Mouse (Mus musculus) spleen, postnatal 4 days (tissue): ENCODE results near the gene Trafd1.

ENCODE experiments used
- DNase-seq, 2 experiments: peaks; one replicate each; pipeline ENCODE4 v3.0.0; 2022; ENCODE audit warnings: low spot score in 2 of 2

The Trafd1 gene

DNA sequence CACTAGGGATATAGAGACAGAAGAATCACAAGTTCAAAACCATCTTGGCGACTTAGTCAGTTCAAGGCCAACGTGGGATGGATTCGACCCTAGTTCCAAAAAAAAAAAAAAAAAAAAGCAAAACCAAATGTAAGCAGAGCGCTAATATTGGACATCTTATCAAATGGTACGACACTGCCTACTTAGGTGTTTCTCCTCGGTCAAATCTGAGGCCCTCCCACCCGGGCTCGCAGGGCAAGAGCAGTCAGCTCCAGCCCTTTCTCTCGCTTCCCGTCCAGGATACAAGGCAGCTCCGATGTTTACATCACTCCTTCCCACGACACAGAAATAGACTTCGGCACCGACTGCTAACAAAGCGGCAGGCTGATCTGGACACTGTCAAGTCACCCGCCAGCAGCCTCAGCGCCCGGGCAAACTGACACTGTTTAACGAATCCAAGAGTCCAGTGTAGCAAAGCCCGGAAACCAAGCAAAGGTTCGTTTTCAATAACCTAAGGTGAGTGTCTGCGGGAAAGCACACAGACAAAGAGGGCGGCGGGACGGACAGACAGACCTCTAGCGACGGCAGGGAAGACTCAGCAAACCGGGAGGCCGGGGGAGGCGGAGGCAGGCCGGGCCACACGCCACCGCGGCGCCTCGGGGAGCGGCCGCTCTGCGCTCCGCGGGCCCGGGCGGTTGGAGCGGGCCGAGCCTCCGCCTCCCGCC is 523 bp downstream of the Trafd1 start:
- peak in 1 of 2 experiments; percentile 80 for DNase-seq

DNA sequence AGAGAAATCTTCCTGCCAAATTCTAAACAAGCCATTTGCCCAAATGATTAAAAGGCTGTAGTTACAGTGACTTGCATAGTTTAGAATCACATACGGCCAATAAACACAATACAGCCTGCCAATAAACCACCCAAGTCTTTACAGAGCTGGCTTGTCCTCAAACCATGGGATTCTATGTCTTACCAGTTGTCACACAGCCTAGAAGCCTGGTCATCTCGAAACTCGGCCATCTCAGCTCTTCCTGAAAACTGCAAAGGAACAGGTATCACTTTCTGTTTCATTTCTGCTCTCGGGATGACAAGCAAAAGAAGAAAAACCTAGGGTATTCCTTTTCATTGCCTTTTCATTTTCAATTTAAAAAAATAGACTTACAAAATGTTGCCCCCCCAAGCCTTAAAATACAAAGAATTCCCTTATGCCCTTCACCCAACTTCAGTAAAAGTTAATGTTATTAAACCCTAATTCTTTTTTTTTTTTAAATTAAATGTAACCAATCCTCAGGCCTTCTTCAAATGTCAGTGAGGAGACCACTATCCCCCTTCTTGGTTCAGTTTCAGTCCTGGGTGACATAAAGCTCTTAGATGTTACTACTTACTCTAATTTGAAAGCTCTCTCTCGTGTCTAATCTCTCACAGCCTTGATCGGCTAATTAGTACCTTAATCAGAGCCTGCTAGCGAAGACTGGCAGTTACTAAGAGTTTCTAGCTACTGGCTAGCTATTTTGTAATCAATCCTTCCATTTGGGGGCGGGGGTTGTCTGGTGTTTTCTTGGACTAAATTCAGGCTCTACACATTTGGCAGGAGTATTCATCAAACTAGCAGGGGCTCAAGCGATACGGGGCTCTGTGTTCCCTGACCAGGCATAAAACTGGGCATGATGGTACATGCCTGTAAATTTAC is 1.3 kb downstream of the Trafd1 start:
- DNase-seq: no peak

DNA sequence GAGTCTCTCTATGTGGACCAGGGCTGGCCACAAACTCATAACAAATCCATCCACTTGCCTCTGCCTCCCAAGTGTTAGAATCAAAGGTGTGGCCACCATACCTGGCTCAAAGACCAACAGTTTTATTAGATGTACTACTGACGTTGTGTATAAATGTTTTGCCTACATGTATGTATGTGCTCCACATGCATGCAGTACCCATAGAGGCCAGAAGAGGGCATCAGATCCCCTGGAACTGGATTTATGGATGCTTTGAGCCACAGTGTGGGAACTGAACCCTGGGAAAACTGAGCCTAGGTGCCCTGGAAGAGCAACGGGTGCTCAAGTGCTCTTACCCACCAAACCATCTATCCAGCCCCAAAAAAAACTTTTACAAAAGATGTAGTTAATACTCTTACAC is 4.7 kb downstream of the Trafd1 start:
- DNase-seq: no peak

DNA sequence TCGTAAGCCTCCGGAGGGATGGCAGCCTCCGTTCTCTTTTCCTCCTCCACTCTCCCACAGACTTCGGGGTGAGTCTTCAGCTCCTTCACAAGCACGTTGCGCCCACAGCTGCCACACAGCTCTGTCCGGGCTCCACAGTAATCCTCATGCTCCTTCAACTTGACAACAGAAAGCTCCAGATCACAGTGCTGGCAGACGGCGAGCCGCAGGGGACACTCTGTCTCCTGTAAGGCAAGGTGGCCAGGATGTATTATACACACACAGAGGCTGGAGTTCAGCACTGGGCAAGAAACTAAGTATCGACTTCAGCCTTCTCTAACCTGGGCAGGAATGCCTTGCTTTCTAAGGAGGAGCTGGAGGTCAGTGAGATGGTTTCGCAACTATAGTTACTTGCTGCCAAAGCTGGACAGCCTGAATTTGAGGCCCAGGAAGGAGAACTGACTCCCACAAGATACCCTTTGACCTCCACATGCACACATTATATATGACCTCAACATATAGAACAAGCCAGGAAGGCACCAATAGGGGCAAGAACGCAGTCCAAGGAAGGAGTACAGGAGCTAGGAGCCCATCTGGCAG is 6.7 kb downstream of the Trafd1 start:
- DNase-seq: no peak

DNA sequence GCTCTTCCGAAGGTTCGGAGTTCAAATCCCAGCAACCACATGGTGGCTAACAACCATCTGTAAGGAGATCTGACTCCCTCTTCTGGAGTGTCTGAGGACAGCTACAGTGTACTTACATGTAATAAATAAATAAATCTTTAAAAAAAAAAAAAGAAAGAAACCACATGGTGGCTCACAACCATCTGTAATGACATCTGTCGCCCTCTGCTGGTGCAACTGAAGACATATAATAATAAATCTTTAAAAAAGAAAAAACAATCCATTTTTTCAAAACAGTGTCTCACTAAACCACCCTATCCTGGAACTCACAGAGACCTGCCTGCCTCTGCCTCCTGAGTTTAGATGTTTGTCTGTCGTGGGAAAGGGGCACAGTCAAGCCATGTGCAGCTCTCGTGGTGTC is 8.5 kb downstream of the Trafd1 start:
- peak in 1 of 2 experiments; percentile 78 for DNase-seq

DNA sequence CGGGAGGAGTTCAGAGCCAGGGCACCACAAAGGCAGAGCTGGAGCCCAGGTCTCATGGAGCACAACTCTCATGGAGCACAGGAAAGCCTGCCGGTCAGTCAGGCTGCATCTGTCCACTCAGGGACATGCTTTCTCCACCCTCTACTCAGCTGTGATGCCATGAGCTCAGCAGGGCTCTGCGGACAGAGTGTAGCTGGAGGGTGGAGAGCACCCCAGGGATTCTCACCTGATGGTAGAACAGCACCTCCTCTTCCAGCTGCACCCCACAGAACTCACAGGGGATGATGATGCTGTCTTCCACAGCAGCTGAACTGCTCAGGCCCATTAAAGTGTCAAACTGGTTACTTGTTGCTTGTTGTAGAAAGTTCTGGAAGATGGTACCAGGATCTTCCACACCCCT is 10.6 kb downstream of the Trafd1 start:
- no peak for DNase-seq

DNA sequence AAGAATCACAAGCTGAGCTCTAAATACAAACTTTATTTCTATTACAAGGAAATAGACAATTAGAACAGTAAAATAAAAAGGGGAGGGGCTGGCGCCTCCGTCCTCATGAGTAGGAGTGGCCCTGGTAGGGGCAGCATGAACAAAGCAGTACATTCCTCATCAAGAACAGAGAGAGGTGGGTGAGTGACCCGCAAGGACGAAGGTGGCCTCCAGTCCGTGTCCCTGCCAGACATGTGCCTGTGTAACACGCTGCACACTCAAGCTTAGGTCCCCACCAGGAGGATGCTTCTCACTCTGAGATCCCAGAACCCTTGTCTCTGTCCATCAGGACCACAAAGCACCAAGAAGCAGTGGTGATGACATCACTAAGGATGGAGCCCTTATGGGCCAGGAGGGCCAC is 13.7 kb downstream of the Trafd1 start:
- DNase-seq: no peak

DNA sequence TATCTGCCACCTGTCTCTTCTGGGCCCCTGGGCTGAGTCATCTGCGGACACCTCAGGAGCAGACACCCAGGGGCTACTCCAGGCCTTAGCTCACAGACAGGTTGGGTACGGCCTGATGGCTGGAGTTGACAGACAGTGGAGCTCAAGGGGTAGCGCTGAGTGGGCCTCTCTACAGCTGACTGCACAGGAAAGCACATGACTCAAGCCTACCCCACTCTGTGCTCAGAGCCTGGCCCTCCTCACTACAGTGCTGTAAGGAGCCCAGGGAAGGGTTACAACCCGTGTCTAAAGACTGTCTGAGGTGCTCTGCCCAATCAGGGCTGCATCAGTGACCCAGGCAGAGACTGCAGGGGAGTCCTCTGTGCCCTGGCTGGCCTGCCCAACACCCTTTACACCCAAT is 18.2 kb downstream of the Trafd1 start:
- no peak for DNase-seq

DNA sequence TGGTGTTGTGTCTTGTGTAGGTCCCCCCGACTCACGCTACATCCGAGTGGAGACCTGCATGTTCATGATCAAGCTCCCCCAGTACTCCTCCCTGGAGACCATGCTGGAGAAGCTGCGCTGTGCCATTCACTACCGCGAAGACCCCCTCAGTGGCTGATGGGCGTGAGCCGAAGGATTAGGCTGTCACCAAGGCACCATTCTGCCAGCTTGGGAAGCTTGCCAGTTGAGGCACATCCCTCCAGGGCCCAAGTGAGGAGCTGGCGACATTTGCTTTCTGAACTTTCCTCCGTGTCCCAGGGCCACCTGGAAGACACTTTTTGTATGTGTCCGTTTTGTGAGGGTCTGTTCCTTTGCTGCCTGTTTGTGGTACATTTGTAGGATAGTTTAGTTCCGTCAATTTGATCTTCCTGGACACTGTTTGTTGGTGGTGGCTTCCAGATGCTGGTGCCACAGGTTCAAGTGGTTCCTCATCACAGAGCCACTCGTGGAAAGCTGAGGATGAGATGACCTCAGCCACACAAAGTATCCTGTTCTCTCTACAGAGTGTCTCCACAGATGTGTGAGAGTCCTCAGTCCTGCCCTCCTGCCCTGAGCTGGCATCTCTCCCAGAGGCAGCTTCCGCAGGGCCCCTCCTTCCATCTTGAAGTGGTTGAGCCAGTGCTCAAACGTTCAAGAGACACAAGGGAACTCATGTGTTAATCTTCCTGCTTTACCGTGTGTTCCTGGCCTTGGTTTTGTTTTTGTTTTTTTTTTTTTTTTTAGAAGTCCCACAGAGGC is 18.8 kb downstream of the Trafd1 start:
- no peak for DNase-seq

DNA sequence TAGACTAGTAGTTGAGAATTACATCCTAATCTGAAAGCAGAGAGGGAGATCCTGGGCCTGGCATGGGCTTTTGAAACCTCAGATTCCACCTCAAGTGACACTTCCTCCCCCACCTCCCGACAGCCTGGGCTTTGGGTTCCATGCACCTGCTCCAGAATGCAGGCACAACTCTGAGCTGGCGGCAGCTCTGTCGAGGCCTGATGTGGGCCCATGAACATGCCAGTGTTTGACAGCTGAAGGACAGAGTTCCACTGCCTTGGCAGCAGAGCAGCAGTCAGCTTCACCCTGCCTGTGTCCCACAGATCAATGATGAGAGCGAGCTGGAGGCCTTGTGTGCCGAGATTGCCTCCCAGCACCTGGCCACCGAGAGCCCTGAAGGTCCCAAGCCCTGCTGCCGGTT is 22.0 kb downstream of the Trafd1 start:
- DNase-seq: no peak

DNA sequence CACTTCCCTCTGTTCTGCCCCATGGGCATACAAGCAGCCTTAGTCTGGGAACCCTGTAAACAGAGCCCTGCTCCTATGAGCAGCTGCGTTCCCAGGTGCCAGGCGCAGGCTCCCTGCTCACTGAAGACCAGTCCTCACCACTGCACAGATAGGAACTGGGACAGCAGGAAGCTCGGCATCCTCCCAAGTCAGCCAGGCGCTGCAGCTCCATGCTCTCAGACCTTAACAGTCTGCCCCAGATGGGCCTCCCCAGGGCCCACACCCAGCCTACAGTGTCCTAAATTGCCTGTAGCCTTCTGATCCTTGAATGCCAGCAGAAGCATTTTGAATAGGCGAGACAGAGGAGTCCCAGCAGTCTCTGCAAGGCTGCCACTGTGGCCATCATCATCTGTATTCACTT is 23.7 kb downstream of the Trafd1 start:
- DNase-seq: no peak

DNA sequence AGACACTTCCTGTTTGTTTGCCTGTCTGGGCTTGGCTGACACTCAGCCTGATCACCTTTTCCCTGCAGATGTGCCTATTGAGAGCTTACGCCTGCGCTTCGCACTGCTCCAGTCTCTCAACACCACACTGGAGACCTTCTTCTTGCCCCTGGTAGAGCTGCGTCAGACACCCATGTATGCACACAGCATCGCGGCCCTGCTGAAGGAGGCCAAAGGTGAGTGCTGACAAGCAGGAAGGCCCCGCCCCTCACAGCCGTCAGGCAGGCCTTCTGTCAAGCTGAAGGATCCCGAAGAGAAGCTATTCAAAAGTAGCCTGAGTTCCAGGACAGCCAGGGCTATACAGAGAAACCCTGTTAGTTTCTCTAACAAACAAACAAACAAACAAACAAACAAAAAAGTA is 26.2 kb downstream of the Trafd1 start:
- no peak for DNase-seq

DNA sequence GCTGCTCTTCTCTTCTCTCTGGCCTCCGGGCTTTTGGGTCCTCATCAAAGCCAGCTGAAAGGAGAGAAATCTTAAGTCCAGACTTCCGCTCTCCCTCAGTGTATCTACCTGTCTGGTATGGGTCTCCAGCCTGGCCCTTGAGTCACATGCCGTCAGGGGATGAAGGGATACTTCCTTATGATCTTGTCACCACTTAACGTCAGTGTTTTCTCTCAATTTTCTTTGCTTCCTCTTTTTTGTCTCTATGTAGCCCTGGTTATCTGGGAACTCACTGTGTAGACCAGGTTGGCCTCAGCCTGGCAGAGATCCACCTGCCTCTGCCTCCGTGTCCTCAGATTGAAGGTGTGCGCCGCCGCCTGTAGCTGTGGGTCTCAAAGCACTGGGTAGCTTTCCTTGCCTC is 41.4 kb downstream of the Trafd1 start:
- DNase-seq: no peak

DNA sequence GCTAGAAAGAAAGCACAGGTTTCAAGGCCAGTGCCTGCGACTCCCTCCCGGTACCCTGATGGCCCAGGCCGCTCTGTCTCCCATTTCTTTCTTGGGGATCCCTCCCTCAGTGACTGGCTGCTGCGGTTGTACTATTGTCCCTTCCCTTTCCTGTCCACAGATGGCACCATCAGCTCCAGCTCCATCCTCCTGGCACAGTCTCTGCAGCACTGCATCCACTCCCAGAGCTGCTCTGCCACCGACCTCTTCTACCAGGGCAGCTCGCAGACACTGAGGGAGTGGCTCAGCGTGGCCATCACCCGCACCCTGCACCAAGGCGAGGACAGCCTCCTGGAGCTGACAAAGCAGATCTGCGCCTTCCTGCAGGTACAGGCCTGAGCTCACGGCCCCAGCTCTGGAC is 42.9 kb downstream of the Trafd1 start:
- DNase-seq: no peak

DNA sequence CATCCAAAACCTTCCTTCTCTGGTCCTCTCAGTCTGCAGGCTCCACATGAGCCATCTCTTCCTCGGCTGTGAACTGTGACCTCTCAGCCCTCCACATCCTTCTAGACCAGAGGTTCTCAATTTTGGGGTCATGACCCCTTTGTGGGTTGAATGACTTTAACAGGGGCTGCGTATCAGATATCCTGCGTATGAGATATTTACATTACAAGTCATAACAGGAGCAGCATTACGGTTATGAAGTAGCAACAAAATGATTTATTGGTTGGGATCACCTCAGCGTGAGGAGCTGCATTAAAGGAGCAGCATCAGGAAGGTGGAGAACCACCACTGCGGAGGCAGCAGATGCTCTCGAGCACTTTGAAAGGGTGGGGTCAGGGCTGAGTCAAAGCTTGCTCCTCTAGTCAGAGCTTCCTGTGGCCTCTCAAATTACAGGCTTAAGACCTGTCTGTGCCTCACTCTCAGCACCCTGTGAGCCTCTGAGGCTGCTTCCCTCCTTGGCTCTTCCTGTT is 44.4 kb downstream of the Trafd1 start:
- no peak for DNase-seq

DNA sequence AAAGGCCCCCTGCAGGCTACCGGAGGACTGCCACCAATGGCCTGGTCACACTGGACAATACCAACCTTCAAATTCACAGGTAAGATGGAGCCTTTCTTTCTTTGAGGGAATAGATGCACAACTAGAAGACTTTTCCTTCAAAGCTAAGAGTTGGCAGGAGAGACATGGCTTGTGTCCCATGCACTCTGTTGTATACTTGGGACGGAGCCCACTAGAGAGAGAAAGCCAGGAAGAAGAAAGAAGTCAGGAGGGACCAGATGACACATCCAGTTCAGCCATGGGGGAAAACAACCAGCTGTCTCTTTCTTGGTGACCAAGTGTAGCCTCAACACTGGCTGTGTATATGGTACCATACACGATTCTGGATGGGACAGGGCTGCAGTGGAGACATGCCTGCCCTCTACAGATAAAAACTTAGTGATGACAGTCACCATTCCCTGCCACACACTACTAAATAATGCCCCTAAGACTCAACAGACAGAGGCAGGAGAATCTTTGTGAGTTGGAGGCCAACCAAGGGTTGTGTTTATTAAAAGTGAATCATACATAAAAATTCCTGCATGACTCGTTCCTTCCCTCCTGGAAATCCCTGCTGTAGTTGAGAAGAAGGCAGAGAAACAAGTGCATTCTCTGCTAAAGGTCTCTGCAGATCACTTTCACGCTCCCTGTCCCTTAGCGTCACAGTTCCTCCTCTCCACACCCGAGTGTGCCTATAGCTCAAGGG is 45.8 kb downstream of the Trafd1 start:
- DNase-seq: no peak

DNA sequence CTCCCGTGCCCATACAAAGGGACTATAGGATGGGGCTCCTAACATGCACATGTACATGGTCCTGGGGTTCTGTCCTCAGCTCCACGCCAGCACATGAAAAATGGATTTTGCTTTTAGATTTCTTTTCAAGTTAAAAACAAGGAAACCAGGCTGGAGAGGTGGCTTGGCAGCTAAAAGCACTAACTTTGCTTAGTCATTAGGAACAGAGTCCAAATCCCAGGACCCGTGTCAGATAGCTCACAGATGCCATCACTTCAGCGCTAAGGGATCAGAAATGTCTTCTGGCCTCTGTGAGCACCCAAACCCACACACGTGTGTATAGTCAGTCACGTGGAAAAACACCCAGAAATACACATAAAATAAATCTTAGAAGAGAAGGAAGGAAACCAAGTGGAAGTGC is 48.7 kb downstream of the Trafd1 start:
- DNase-seq: no peak

DNA sequence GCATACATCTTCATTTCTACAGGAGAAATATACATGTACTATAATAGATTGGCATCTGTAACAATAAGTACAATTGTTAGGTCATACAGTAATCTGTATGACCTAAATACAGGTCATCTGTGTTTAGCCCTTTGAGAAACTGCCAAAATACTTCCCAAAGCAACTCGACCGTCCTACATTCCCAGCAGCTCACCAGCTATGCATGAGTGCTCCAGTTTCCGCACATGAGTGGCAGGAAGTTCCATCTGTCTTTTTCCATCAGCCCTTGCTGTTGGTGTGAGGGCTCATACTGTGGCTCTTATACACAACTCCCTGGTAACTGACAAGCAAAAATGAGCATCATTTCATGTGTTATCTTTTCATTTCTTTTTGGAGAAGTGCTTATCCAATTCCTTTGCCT is 49.4 kb downstream of the Trafd1 start:
- DNase-seq: no peak

DNA sequence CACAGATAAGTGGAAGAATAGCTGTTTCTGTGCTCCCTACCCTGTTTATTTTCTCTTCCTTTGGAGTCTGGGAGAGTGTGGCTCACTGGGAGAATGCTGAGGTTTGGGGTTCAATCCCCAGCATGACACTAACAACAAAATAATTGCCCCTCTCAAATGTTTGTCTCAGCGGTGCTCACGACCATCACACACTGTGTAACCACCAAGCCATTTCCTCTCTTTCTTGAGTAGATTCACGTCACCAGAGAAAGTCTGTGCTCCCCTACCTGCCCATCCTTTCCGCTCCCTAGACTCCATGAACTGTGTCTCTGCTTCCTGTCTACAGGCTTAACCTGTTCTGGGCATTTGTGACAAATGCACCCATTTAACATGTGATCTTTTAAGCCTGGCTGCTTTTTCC is 50.0 kb downstream of the Trafd1 start:
- DNase-seq: no peak

DNA sequence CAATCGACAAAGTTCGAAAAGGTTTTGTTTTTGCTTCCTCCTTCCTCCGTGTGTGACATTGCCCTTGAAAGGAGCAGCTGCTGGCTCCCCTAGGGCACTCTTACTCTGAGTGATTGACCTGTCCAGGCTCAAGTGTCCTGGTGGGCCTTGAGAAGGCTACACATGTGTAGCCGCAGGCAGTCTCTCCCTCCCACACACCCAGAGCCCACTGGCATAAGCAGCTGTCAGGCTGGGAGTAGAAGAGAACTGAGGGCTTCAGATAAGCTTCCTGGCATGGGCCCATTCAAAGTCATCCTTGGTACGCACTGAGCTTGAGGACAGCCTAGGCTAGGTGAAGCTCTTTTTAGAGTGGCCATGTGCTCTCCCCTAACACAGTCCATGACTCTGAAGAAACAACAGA is 51.0 kb downstream of the Trafd1 start:
- no peak for DNase-seq

DNA sequence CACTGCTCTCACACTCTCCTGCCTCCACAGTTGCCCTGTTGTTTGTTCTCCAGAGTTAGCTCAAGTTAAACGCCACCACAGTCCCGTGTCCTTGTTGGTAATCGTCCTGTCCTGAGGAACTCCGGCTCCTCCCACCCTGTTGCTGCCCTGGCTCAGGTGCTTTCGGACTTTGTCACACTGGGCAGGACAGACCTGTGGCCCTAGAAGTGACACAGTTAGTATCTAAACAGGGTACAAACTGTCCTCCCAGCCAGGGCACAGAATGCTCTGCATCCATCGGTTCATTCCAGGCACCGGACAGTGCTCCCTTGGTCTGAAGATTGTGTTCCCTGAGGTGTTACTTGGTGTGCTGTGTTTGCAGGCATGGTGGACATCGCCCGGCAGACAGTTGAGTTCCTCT is 51.5 kb downstream of the Trafd1 start:
- no peak for DNase-seq
